20 mouse cellular contexts compared by ENCODE assay signal in genomic region chr6:113785658-113786057, GRCm38 (mm10). TPM values are rescaled to one million over a fixed set of nuclear protein-coding genes. Genes with fewer than 3 reads are reported as not detected.
DNase-seq lines count a peak whose midpoint lies in the region; ATAC-seq and TF ChIP-seq lines count a peak whose summit lies in the region.
"Had no signal": no experiment of that assay in that cellular context is flagged by ENCODE, and none has a peak within 500 bp of the region (broad histone marks: within the 10 kb centered on the region; RNA-seq: fewer than 3 reads in every experiment).

No protein-coding gene starts in this region.

- 85% methylated on average over 7 of the region's 7 CpGs for WGBS in kidney, embryonic 15.5 days
- WGBS in forebrain, postnatal 0 days = 83% methylated on average over 7 of the region's 7 CpGs

- no peak for TF ChIP-seq CTCF in forebrain, postnatal 0 days (IDR thresholded peaks at IDR 0.05; ENCODE audit: low read depth)

- peak; percentile 59 for ATAC-seq in megakaryocyte, adult 5-6 weeks (ENCODE audit: poor library complexity, severe bottlenecking)
- ATAC-seq in kidney, embryonic 15.5 days (replicated peaks; ENCODE audit: low FRiP score) = no peak
- ATAC-seq in forebrain, postnatal 0 days = no peak
- ATAC-seq: forebrain, embryonic 15.5 days; inflammation-experienced regulatory T-cells, adult 6 months had no signal

- DNase-seq in CD4-positive helper T cell, adult 2 months (ENCODE audit: low read depth, low spot score) = peak; percentile 8
- DNase-seq in NIH3T3 (ENCODE audit: low read depth) = peak; percentile 12
- no peak for DNase-seq in adrenal gland, adult 2 months
- no peak for DNase-seq in forebrain, postnatal 0 days
- DNase-seq: adrenal gland, postnatal 14 days; B cell, adult 2 months; cerebellum, adult 18-20 months; cerebellum, postnatal 10 days; embryo, embryonic 11 days; gastrocnemius, postnatal 10 days; heart, postnatal 36 days; kidney, adult 11 months had no signal

- no peaks in the 10 kb centered on the region for H3K27me3 ChIP-seq in kidney, embryonic 15.5 days
- H3K27me3 ChIP-seq in forebrain, postnatal 0 days (ENCODE audit: insufficient read depth, low read length) = no peaks in the 10 kb centered on the region
- H3K27me3 ChIP-seq: embryonic facial prominence, embryonic 12.5 days; forebrain, embryonic 15.5 days; hindbrain, embryonic 15.5 days had no signal

- no peaks in the 10 kb centered on the region for H3K36me3 ChIP-seq in kidney, embryonic 15.5 days
- peaks cover 50% of the 10 kb centered on the region for H3K36me3 ChIP-seq in forebrain, postnatal 0 days (ENCODE audit: insufficient read depth)
- H3K36me3 ChIP-seq: embryonic facial prominence, embryonic 12.5 days; G1E; heart, embryonic 13.5 days had no signal

- H3K4me3 ChIP-seq in kidney, embryonic 15.5 days (replicated peaks) = no peak overlapping the region
- no peak overlapping the region for H3K4me3 ChIP-seq in forebrain, postnatal 0 days (ENCODE audit: low read depth, low read length)
- H3K4me3 ChIP-seq: embryonic facial prominence, embryonic 12.5 days; forebrain, embryonic 15.5 days; heart, embryonic 13.5 days; hindbrain, embryonic 15.5 days had no signal

- H3K27ac ChIP-seq in kidney, embryonic 15.5 days = no peak overlapping the region
- H3K27ac ChIP-seq in forebrain, postnatal 0 days (ENCODE audit: low read depth, low read length) = no peak overlapping the region
- H3K27ac ChIP-seq: embryonic facial prominence, embryonic 12.5 days; forebrain, embryonic 15.5 days; heart, embryonic 13.5 days; hindbrain, embryonic 15.5 days had no signal

- no peak overlapping the region for H3K9ac ChIP-seq in kidney, embryonic 15.5 days
- no peak overlapping the region for H3K9ac ChIP-seq in forebrain, postnatal 0 days
- H3K9ac ChIP-seq: embryonic facial prominence, embryonic 12.5 days; forebrain, embryonic 15.5 days; heart, embryonic 13.5 days; hindbrain, embryonic 15.5 days had no signal

- H3K4me2 ChIP-seq in kidney, embryonic 15.5 days = no peak overlapping the region
- H3K4me2 ChIP-seq in forebrain, postnatal 0 days (ENCODE audit: low read depth) = no peak overlapping the region
- H3K4me2 ChIP-seq: embryonic facial prominence, embryonic 12.5 days; forebrain, embryonic 15.5 days; heart, embryonic 13.5 days; hindbrain, embryonic 15.5 days had no signal

- H3K4me1 ChIP-seq in kidney, embryonic 15.5 days = peaks cover 11% of the 10 kb centered on the region
- no peaks in the 10 kb centered on the region for H3K4me1 ChIP-seq in forebrain, postnatal 0 days (ENCODE audit: insufficient read depth)
- H3K4me1 ChIP-seq: forebrain, embryonic 15.5 days; hindbrain, embryonic 15.5 days had no signal

- no peaks in the 10 kb centered on the region for H3K9me3 ChIP-seq in kidney, embryonic 15.5 days (replicated peaks)
- H3K9me3 ChIP-seq in forebrain, postnatal 0 days (ENCODE audit: low read length) = no peaks in the 10 kb centered on the region
- H3K9me3 ChIP-seq: embryonic facial prominence, embryonic 12.5 days; forebrain, embryonic 15.5 days; heart, embryonic 13.5 days; hindbrain, embryonic 15.5 days had no signal

RNA-seq across cellular contexts. Expression of gene Sec13, which starts 45.1 kb away (rescaled TPM):
- total RNA-seq in megakaryocyte, adult 5-6 weeks (2015) = 96.8 and 102 TPM in 2 replicates
- 103 and 116 TPM in 2 replicates for total RNA-seq in megakaryocyte, adult 5-6 weeks (2017)
- total RNA-seq in adrenal gland, adult 2 months (2021) = 100 to 1,000 TPM; 106 to 127 TPM
- polyA plus RNA-seq in adrenal gland, adult 2 months (2012; rRNA removed) = 68.8 and 83.0 TPM in 2 replicates
- polyA plus RNA-seq in kidney, embryonic 15.5 days (2015; fragmentation: Nextera tagmentation; extraction: Ambion mirVana) = 268 and 273 TPM in 2 replicates
- total RNA-seq in forebrain, postnatal 0 days (2014; rRNA removed) = 167 and 189 TPM in 2 replicates
- polyA plus RNA-seq in forebrain, postnatal 0 days (2015; fragmentation: Nextera tagmentation; extraction: Ambion mirVana) = 183 and 194 TPM in 2 replicates

Comparison
In these comparisons a context has a peak if more than half of its experiments do, and no peak if none do; other contexts are left out.
1. DNase-seq: peak in CD4-positive helper T cell, adult 2 months (single experiment) and NIH3T3 (single experiment); none in adrenal gland, adult 2 months (single experiment) and forebrain, postnatal 0 days (single experiment).